Mouse (Mus musculus) testis, adult 2 months (tissue): Measurements from ENCODE around the gene Dohh.

Experiments used
- CTCF ChIP-seq: fragments of 200-500 bp; IDR thresholded peaks from 2 replicates; pipeline ENCODE4 v1.5.1; 2012; ENCODE audit warnings: low read depth, mild to moderate bottlenecking, inconsistent platforms, low read length, moderate library complexity; ENCODE audit not compliant: control insufficient read depth, insufficient read depth, insufficient replicate concordance
- POLR2A ChIP-seq: fragments of 200-500 bp; IDR thresholded peaks from 2 replicates; pipeline ENCODE4 v1.6.1; 2012; ENCODE audit warnings: low read depth, mild to moderate bottlenecking, inconsistent platforms, low read length, moderate library complexity; ENCODE audit not compliant: control insufficient read depth

- TF ChIP-seq CTCF (no peak), POLR2A (no peak; the same call in 1 of the 2 replicates)
These were observed 27.5 kb downstream of the Dohh start for GRCm38 (mm10) chr10:81411471-81412400.
